Mouse (Mus musculus) forebrain, embryonic 10.5 days (tissue): ENCODE measurements around the gene F13a1. TPM values are rescaled to one million over a fixed set of nuclear protein-coding genes. Genes with fewer than 3 reads are reported as not detected.

Experiments used
- DNase-seq: peaks from one replicate; pipeline ENCODE4 v3.0.0-alpha.2; 2017; ENCODE audit warnings: low spot score; ENCODE audit errors: extremely low spot score
- H3K27ac ChIP-seq: fragments of 300-500 bp; sonication (generic); 2 replicates; pipeline ENCODE4 v1.5.1; 2016; ENCODE audit warnings: mild to moderate bottlenecking
- H3K27me3 ChIP-seq: fragments of 300-500 bp; sonication (generic); 2 replicates; pipeline ENCODE4 v1.6.1; 2016; ENCODE audit warnings: mild to moderate bottlenecking; ENCODE audit not compliant: poor library complexity, severe bottlenecking
- H3K36me3 ChIP-seq: fragments of 300-500 bp; sonication (generic); replicated peaks from 2 replicates; pipeline ENCODE4 v1.6.1; 2016; ENCODE audit warnings: mild to moderate bottlenecking, moderate library complexity
- H3K4me1 ChIP-seq: fragments of 300-500 bp; sonication (generic); 2 replicates; pipeline ENCODE4 v1.6.1; 2016
- H3K4me3 ChIP-seq: fragments of 300-500 bp; sonication (generic); 2 replicates; pipeline ENCODE4 v1.5.1; 2016; ENCODE audit warnings: mild to moderate bottlenecking, moderate library complexity
- H3K9me3 ChIP-seq: fragments of 300-500 bp; sonication (generic); 2 replicates; pipeline ENCODE4 v1.6.1; 2016; ENCODE audit warnings: mild to moderate bottlenecking, moderate library complexity
- WGBS: fragments of 180-500 bp; shearing (Covaris S2); methylation state at CpG from one replicate; pipeline ENCODE4 v1.1.7; 2016; 5-methylcytosine and 5-hydroxymethylcytosine counted together
- polyA plus RNA-seq: library from polyadenylated mRNA; unstranded; fragments of >200 nt; fragmentation: Nextera tagmentation; extraction: Ambion mirVana; gene quantifications from 2 replicates; pipeline ENCODE4 v1.2.1, GENCODE M21; 2016

Gene F13a1
- 3.6 and 5.6 TPM in 2 replicates for polyA plus RNA-seq

DNA sequence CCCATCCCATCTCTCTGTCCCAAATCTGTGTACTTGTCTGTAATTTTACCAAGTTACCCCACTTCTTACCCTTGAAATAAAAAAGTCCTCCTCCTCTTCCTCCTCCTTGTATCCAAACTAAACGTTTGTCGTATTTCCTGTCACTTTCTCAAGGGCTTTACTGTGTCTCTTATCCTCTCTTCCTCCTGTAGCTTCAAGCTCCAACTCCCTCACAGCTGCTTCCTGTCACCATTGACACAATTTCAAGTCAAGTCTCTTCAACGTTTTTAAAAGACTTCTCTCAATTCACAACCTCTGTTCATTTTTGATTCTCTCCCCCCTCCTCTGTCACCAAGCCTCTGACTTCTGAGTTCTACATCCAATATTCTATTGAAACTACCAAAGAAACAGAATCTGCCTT is at the start of gene F13a1:
Gene F13a1 (minus strand): TSS at position 119 of the 400 bp plus-strand sequence.
- WGBS, result 68% methylated on average over 3 of the region's 3 CpGs
- H3K4me1 ChIP-seq, result no peaks in the 10 kb centered on the region
- no peak within 1 kb of the TSS for H3K27ac ChIP-seq
- no peaks in the 10 kb centered on the region for H3K36me3 ChIP-seq
- no peak for DNase-seq
- no peaks in the 10 kb centered on the region for H3K27me3 ChIP-seq
- H3K4me3 ChIP-seq, result no peak within 1 kb of the TSS
- H3K9me3 ChIP-seq, result no peaks in the 10 kb centered on the region

DNA sequence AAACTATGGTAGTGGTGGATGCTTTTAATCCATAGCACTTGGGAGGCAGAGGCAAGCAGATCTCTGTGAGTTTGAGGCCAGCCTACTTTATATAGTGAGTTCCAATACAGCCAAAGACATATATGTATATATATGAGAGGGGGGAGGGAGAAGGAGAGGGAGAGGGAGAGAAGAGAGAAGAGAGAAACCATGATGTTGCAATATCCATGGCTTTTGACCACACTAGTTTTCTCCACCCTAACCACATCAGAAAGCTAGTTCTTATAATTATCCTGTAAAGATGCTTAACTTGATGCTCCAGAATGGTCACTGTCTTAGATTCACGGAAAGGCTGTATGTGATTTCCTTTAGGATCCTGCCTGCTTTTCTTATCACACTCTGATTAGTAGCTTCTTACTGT is 41.6 kb upstream of the F13a1 start:
- no peak for DNase-seq
- Histone ChIP-seq H3K36me3 (no peaks in the 10 kb centered on the region), H3K4me1 (no peaks in the 10 kb centered on the region), H3K27me3 (no peaks in the 10 kb centered on the region), H3K9me3 (no peaks in the 10 kb centered on the region), H3K27ac (no peak overlapping the region), H3K4me3 (no peak overlapping the region)
- WGBS, result 92% methylated on average over 1 of the region's 1 CpGs

DNA sequence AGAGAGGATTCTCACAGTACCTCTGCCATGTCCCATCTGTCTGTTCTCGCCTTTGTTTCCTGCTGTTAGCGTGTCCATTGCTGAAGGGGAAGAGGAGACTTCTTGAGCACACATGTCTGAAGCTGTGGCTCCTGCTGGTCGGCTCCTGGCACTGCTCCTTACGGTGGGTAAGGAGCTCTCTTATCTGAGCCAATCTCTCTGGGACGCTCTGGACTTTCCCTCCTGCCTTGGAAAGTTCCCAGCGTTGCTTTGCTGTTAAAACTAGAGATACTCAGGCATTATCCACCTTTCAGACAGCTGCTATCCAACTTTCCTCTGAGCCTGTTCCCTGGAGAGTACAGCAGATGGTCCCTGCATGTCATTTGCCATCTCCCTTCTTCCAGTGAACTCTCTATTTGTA is 39.1 kb upstream of the F13a1 start:
- H3K27me3 ChIP-seq, result no peaks in the 10 kb centered on the region
- H3K27ac ChIP-seq, result no peak overlapping the region
- no peaks in the 10 kb centered on the region for H3K9me3 ChIP-seq
- H3K4me3 ChIP-seq, result no peak overlapping the region
- no peak for DNase-seq
- H3K4me1 ChIP-seq, result no peaks in the 10 kb centered on the region
- no peaks in the 10 kb centered on the region for H3K36me3 ChIP-seq
- 83% methylated on average over 6 of the region's 6 CpGs for WGBS

DNA sequence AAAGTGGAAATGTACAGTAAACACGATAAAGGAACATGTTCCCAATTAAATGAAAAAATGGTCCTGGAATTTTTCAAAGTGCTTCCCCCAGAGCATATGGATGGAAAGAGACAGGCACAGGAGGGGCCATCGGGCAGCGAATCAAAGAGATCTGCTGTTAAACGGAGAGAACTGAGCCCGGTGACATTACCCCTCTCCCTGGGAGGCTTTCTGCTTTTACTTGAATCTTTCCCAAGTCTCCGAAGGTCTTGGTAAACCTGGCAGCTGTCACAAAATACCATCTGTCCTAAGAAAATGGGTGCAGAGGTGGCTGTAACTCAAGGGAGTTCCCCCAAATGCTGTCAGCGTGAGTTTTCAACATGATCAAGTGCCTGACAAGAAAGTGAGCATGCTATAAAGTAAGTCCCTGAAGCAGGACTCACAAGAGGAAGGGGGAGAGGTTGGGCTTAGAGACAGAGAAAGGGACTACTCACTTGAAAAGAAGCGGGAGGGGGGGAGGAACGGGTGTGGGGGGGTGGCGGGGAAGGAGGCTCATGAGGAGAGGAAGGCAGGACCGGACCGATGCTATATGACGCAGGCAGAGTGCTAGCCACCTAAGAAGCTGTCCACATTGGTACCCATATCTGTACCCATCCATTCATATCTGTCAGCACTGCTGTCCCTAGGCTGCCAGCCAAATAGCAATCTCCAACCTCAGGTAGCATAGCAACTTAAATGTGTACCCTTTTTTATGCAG is 31.6 kb upstream of the F13a1 start:
- Histone ChIP-seq H3K27me3 (no peaks in the 10 kb centered on the region), H3K4me3 (no peak overlapping the region), H3K27ac (no peak overlapping the region), H3K4me1 (no peaks in the 10 kb centered on the region), H3K36me3 (no peaks in the 10 kb centered on the region), H3K9me3 (no peaks in the 10 kb centered on the region)
- DNase-seq, result no peak
- WGBS, result 66% methylated on average over 13 of the region's 13 CpGs

DNA sequence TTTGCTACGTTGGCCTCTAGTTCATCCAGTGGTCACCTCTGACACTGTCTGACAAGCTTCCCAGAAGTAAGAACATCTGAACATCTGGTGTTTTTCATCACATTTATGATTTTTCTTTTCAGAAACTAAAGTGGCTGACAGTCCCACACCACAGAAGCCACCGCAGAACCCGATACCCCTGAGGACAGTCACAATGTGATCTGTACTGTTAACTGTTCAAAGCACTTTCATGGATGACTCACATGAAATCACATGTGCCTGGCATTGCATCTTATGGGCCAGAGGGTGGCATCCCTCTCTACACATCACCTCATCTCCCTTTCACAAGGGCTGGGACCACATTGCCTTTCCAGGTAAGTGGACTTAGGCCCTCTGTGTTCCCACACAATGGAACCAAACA is 21.3 kb upstream of the F13a1 start:
- Histone ChIP-seq H3K27me3 (no peaks in the 10 kb centered on the region), H3K4me3 (no peak overlapping the region), H3K27ac (no peak overlapping the region), H3K4me1 (no peaks in the 10 kb centered on the region), H3K36me3 (no peaks in the 10 kb centered on the region), H3K9me3 (no peaks in the 10 kb centered on the region)
- DNase-seq, result no peak
- WGBS, result 90% methylated on average over 3 of the region's 3 CpGs

DNA sequence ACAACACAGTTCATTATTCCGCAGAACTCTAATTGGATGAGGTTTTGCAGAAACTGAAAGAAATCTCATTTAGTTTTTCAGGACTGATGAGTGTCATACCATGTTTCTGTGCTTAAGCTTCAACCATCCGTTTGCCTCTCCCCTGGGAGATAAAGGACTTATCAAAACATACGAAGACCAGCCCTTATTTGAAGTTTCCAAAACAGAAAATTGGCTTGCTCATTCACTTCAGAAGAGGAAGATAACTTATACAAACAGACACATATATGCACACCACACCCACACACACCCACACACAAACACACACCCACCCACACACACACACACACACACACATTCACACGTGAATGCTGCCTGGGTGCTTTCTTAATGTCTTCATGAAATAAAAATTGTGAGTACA is 20.8 kb upstream of the F13a1 start:
- DNase-seq, result no peak
- H3K27ac ChIP-seq, result no peak overlapping the region
- H3K4me3 ChIP-seq, result no peak overlapping the region
- whole genome bisulfite sequencing, result 86% methylated on average over 4 of the region's 4 CpGs
- no peaks in the 10 kb centered on the region for H3K9me3 ChIP-seq
- H3K36me3 ChIP-seq, result no peaks in the 10 kb centered on the region
- H3K4me1 ChIP-seq, result no peaks in the 10 kb centered on the region
- H3K27me3 ChIP-seq, result no peaks in the 10 kb centered on the region

DNA sequence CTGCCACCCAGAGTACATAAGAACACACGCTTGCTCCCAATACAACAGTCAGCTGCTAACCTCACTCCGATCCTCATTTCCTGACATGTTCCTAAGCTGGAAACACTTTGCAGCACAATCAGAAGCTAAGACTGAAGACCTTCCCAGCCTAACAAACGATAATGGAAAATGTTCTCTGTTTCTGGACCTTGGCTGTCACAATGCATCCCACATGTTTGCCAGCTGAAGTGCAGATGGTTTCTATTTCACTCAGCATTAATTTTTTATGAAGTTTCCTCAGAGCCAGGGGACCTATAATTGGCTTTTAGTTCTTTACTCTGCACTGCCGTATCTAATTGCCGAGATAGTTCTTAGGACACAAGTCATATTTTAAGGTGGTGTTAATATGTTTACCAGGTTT is 10.8 kb upstream of the F13a1 start:
- Histone ChIP-seq H3K27me3 (no peaks in the 10 kb centered on the region), H3K4me1 (no peaks in the 10 kb centered on the region), H3K27ac (no peak overlapping the region), H3K9me3 (no peaks in the 10 kb centered on the region), H3K4me3 (no peak overlapping the region), H3K36me3 (no peaks in the 10 kb centered on the region)
- no peak for DNase-seq
- 76% methylated on average over 5 of the region's 5 CpGs for WGBS

DNA sequence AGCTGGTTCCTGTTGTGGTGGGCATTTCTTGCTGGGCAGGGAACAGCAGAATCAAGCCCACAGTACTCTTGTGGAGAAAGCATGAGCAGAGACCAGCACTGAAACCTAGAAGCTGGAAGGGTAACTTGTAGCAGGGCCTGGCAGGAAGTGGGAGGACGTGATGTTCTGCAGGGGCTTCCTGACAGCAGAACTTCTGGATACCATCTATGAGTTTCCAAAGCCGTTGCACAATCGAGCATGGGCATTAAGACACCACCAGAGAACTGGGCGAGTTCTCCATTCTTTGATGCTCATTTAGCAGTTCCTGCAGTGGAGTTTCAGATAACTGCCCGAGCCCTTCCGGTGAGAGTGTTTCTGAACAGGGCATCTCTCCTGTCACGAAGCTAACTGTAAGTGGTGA is 6.6 kb upstream of the F13a1 start:
- Histone ChIP-seq H3K4me1 (no peaks in the 10 kb centered on the region), H3K9me3 (no peaks in the 10 kb centered on the region), H3K36me3 (no peaks in the 10 kb centered on the region), H3K4me3 (no peak overlapping the region), H3K27me3 (no peaks in the 10 kb centered on the region), H3K27ac (no peak overlapping the region)
- no peak for DNase-seq
- WGBS, result 94% methylated on average over 7 of the region's 7 CpGs

DNA sequence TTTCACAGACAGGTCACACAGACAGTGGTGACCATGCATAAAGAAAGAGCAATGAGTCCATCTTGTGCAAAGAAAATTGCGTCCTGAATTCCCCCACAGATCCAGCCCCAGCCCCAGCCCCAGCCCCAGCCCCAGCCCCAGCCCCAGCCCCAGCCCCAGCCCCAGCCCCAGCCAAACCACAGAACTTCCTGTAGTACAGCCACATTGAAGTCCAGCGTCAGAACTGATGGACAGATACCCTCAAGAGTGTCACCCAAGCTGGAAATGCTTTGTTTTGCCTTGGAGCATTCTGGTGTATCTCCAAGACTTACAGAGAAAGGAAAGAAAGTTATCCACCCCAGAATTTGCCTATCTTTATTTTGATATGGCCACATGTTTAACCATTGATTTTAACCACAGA is 413 bp downstream of the F13a1 start:
- Histone ChIP-seq H3K36me3 (no peaks in the 10 kb centered on the region), H3K4me1 (no peaks in the 10 kb centered on the region), H3K4me3 (no peak overlapping the region), H3K27ac (no peak overlapping the region), H3K27me3 (no peaks in the 10 kb centered on the region), H3K9me3 (no peaks in the 10 kb centered on the region)
- WGBS, result 74% methylated on average over 2 of the region's 2 CpGs
- no peak for DNase-seq

DNA sequence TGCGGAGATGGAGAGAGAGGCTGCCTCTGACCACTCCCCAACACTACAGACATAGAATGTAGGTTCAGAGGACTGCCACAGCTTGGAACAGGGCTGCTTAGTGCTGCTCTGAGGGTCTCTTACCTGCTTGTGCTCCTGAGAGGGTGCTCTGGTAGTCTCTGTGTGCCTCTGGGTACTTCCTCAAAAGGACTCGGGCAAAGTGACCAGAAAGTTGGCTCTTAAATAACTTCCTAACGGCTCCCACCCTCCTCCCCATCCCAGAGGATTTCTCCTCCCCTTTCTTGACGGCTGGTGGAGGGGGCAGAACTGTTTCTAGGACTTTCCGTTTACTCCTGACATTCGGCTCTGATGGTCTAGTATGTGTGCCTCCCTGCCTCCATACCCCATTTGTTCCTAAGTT is 1.0 kb downstream of the F13a1 start:
- no peaks in the 10 kb centered on the region for H3K36me3 ChIP-seq
- H3K9me3 ChIP-seq, result no peaks in the 10 kb centered on the region
- no peaks in the 10 kb centered on the region for H3K4me1 ChIP-seq
- H3K27ac ChIP-seq, result no peak overlapping the region
- DNase-seq, result no peak
- H3K4me3 ChIP-seq, result no peak overlapping the region
- WGBS, result 79% methylated on average over 6 of the region's 6 CpGs
- H3K27me3 ChIP-seq, result no peaks in the 10 kb centered on the region

DNA sequence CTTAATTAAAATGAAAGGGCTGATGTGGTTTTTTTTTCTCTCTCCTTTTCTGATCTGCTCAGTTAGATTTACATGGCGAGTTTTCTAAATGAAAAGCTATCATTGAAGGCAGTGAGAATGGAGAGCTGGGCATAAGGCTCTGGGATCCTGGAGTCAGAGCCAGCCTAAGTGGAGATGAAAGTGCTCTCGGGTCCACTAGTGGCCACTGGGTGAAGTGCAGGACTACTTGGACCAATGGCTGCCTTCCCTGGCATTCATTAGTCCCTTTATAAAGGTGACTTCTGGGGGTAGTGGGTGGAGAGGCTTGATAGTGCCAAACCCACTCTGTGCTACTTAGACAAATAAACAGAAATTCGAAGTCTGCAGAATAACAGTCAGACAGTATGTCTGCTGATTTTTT is 5.0 kb downstream of the F13a1 start:
- no peaks in the 10 kb centered on the region for H3K27me3 ChIP-seq
- WGBS, result 89% methylated on average over 3 of the region's 3 CpGs
- H3K36me3 ChIP-seq, result no peaks in the 10 kb centered on the region
- H3K9me3 ChIP-seq, result no peaks in the 10 kb centered on the region
- no peak overlapping the region for H3K4me3 ChIP-seq
- no peaks in the 10 kb centered on the region for H3K4me1 ChIP-seq
- no peak for DNase-seq
- no peak overlapping the region for H3K27ac ChIP-seq

DNA sequence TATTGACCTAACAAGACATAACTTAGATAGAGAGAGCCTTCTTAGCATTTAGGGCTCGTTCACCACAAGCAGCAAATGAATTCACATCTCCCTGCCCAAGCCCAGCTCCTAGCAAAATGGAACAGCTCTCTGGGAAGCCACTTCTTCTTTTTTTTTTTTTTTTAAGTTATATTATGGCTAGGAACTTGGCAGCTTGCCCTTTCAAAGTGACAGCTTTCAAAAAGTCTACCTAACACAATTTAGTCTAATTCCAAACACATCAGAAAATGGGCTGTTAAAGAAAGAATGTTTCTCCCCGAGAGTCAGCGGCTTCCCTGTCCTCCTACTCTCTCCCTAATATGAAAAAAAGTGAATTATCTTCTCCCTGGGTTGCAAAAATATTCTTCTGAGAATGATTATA is 15.3 kb downstream of the F13a1 start:
- no peaks in the 10 kb centered on the region for H3K27me3 ChIP-seq
- WGBS, result 84% methylated on average over 3 of the region's 3 CpGs
- H3K27ac ChIP-seq, result no peak overlapping the region
- no peaks in the 10 kb centered on the region; the same call in 1 of the 2 replicates for H3K9me3 ChIP-seq
- no peak for DNase-seq
- H3K4me1 ChIP-seq, result no peaks in the 10 kb centered on the region
- no peak overlapping the region for H3K4me3 ChIP-seq
- H3K36me3 ChIP-seq, result no peaks in the 10 kb centered on the region

DNA sequence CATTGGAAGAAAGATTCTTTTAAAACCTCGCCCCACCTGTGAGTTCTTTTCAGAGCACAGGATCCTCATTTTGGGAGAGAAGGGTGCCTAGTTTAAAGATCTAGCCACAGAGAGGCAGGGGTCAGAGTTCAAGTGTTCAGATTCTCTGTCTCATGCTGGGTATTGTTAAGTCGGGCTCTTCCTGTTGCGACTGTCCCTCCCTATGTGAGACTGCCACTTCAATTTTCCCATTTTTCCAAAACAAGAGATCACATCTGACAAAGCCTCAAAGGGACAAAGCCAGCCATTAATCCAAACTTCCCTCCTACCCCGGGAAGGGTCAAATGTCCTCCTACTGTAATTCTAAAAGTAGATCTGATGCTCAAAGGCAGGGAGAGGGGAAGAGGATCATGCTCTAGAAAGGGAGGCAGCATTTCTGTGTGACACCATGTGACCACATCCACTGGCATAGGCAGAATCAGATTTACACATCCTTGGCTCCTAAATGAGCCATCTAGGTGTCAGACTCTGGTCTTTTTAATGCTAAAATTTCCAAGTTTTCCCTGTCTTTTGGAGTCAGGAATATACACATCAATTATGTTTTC is 24.0 kb downstream of the F13a1 start:
- Histone ChIP-seq H3K27me3 (no peaks in the 10 kb centered on the region), H3K36me3 (no peaks in the 10 kb centered on the region), H3K4me3 (no peak overlapping the region), H3K9me3 (no peaks in the 10 kb centered on the region; the same call in 1 of the 2 replicates), H3K27ac (no peak overlapping the region), H3K4me1 (no peaks in the 10 kb centered on the region)
- DNase-seq, result no peak
- WGBS, result 51% methylated on average over 4 of the region's 4 CpGs
